Mouse (Mus musculus) embryonic facial prominence, embryonic 15.5 days (tissue): ENCODE measurements around the gene Vmn1r21. TPM values are rescaled to one million over a fixed set of nuclear protein-coding genes. Genes with fewer than 3 reads are reported as not detected.

Source experiments
- ATAC-seq: fragments of 200-750 bp; cut with Nextera tagmentation; 2 replicates; pipeline ENCODE4 v1.8.0; 2017; ENCODE audit warnings: low read depth, moderate TSS enrichment; ENCODE audit not compliant: insufficient number of reproducible peaks, low FRiP score, low TSS enrichment
- H3K27ac ChIP-seq: fragments of 300-500 bp; sonication (generic); replicated peaks from 2 replicates; pipeline ENCODE4 v1.5.1; 2015; ENCODE audit warnings: mild to moderate bottlenecking, inconsistent platforms
- H3K27me3 ChIP-seq: fragments of 300-500 bp; sonication (generic); 2 replicates; pipeline ENCODE4 v1.6.1; 2015; ENCODE audit warnings: inconsistent platforms
- H3K36me3 ChIP-seq: fragments of 300-500 bp; sonication (generic); 2 replicates; pipeline ENCODE4 v1.6.1; 2015; ENCODE audit warnings: mild to moderate bottlenecking, inconsistent platforms
- H3K4me1 ChIP-seq: fragments of 300-500 bp; sonication (generic); 2 replicates; pipeline ENCODE4 v1.6.1; 2015; ENCODE audit warnings: inconsistent platforms
- H3K4me2 ChIP-seq: fragments of 300-500 bp; sonication (generic); replicated peaks from 2 replicates; pipeline ENCODE4 v1.6.1; 2015; ENCODE audit warnings: mild to moderate bottlenecking, inconsistent platforms
- H3K4me3 ChIP-seq: fragments of 300-500 bp; sonication (generic); replicated peaks from 2 replicates; pipeline ENCODE4 v1.5.1; 2015; ENCODE audit warnings: mild to moderate bottlenecking, inconsistent platforms
- H3K9ac ChIP-seq: fragments of 300-500 bp; sonication (generic); 2 replicates; pipeline ENCODE4 v1.6.1; 2015; ENCODE audit warnings: inconsistent platforms
- H3K9me3 ChIP-seq: fragments of 300-500 bp; sonication (generic); replicated peaks from 2 replicates; pipeline ENCODE4 v1.6.1; 2016; ENCODE audit warnings: inconsistent platforms
- WGBS: fragments of 180-500 bp; shearing (Covaris S2); methylation state at CpG from one replicate; pipeline ENCODE4 v1.1.7; 2015; 5-methylcytosine and 5-hydroxymethylcytosine counted together
- polyA plus RNA-seq: library from polyadenylated mRNA; unstranded; fragments of >200 nt; fragmentation: Nextera tagmentation; extraction: Ambion mirVana; gene quantifications from 2 replicates; pipeline ENCODE4 v1.2.1, GENCODE M21; 2015

Vmn1r21 gene
- polyA plus RNA-seq, 1 experiment from 2014 or later: not detected

- Histone ChIP-seq H3K4me1 (peaks cover 7% of the 10 kb centered on the region; the same call in 1 of the 2 replicates), H3K4me2 (no peak overlapping the region), H3K27ac (no peak overlapping the region), H3K9ac (no peak overlapping the region), H3K36me3 (no peaks in the 10 kb centered on the region), H3K9me3 (no peaks in the 10 kb centered on the region), H3K4me3 (no peak overlapping the region), H3K27me3 (no peaks in the 10 kb centered on the region)
- no peak for ATAC-seq
- 69% methylated on average over 3 of the region's 3 CpGs for WGBS
These were observed 38.1 kb downstream of the Vmn1r21 start for GRCm38 (mm10) chr6:57811748-57812730.

- Histone ChIP-seq H3K4me1 (no peaks in the 10 kb centered on the region), H3K4me2 (no peak overlapping the region), H3K9ac (no peak overlapping the region), H3K27ac (no peak overlapping the region), H3K36me3 (no peaks in the 10 kb centered on the region), H3K9me3 (no peaks in the 10 kb centered on the region), H3K4me3 (no peak overlapping the region), H3K27me3 (no peaks in the 10 kb centered on the region)
- WGBS: 74% methylated on average over 5 of the region's 5 CpGs
- no peak for ATAC-seq
These were observed 44.7 kb downstream of the Vmn1r21 start for GRCm38 (mm10) chr6:57805218-57806069.

DNA sequence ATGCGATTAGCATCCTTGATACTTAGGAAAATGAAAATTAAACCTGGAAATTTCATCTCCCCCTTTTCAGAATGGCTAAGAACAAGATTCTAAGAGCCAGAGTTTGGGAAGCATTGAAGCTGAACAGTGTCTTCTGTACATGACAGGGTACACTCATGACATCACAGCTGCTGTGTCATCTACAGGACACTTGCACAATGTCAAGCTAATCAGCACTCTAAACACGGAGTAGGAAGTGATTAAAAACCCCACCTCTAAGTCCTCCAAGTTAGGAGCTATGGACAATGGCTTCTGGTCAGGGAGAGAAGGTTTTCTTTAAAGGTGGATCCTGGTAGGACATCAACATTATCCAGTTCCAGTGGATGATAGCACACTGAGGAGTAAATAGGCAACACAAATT lies 47.0 kb downstream of the Vmn1r21 start:
- Histone ChIP-seq H3K9ac (no peak overlapping the region), H3K4me1 (no peaks in the 10 kb centered on the region), H3K27me3 (no peaks in the 10 kb centered on the region), H3K36me3 (no peaks in the 10 kb centered on the region), H3K27ac (no peak overlapping the region), H3K4me3 (no peak overlapping the region), H3K9me3 (no peaks in the 10 kb centered on the region), H3K4me2 (no peak overlapping the region)
- no peak for ATAC-seq
- 77% methylated on average over 2 of the region's 2 CpGs for WGBS

- no peaks in the 10 kb centered on the region for H3K9me3 ChIP-seq
- H3K9ac ChIP-seq: no peak overlapping the region
- H3K36me3 ChIP-seq: no peaks in the 10 kb centered on the region
- H3K27me3 ChIP-seq: no peaks in the 10 kb centered on the region
- H3K4me3 ChIP-seq: no peak overlapping the region
- H3K27ac ChIP-seq: no peak overlapping the region
- WGBS: 89% methylated on average over 1 of the region's 1 CpGs
- no peak overlapping the region for H3K4me2 ChIP-seq
- no peaks in the 10 kb centered on the region for H3K4me1 ChIP-seq
- ATAC-seq: no peak
These were observed 51.2 kb downstream of the Vmn1r21 start for GRCm38 (mm10) chr6:57798986-57799385.

- Histone ChIP-seq H3K27ac (no peak overlapping the region), H3K9ac (no peak overlapping the region), H3K4me1 (no peaks in the 10 kb centered on the region), H3K4me3 (no peak overlapping the region), H3K9me3 (no peaks in the 10 kb centered on the region), H3K27me3 (no peaks in the 10 kb centered on the region), H3K36me3 (no peaks in the 10 kb centered on the region), H3K4me2 (no peak overlapping the region)
- WGBS: 83% methylated on average over 3 of the region's 3 CpGs
- ATAC-seq: no peak
These were observed 53.2 kb downstream of the Vmn1r21 start for GRCm38 (mm10) chr6:57796853-57797423.

GRCm38 (mm10) chr6:57795835-57796234 lies 54.3 kb downstream of the Vmn1r21 start:
- Histone ChIP-seq H3K27ac (no peak overlapping the region), H3K4me2 (no peak overlapping the region), H3K4me1 (no peaks in the 10 kb centered on the region), H3K4me3 (no peak overlapping the region), H3K36me3 (no peaks in the 10 kb centered on the region), H3K9me3 (no peaks in the 10 kb centered on the region), H3K9ac (no peak overlapping the region), H3K27me3 (no peaks in the 10 kb centered on the region)
- ATAC-seq: no peak
- WGBS: 60% methylated on average over 3 of the region's 3 CpGs

Other genes with a start within 250 kb of the Vmn1r21 start
- 12.1 and 12.3 TPM in 2 replicates for gene Pyurf, start 158.3 kb downstream of the Vmn1r21 start, polyA plus RNA-seq
- 23.9 and 25.7 TPM in 2 replicates for gene Lancl2, start 147.8 kb downstream of the Vmn1r21 start, polyA plus RNA-seq
- gene Vopp1, start 25.2 kb downstream of the Vmn1r21 start, polyA plus RNA-seq: 39.7 and 42.4 TPM in 2 replicates
- gene Vmn1r22, start 57.7 kb upstream of the Vmn1r21 start, polyA plus RNA-seq: not detected in 2 replicates
- not detected in 2 replicates for gene Vmn1r23, start 76.5 kb upstream of the Vmn1r21 start, polyA plus RNA-seq
- not detected in 2 replicates for gene Vmn1r24, start 111.2 kb upstream of the Vmn1r21 start, polyA plus RNA-seq
- gene Vmn1r25, start 130.5 kb upstream of the Vmn1r21 start, polyA plus RNA-seq: not detected in 2 replicates
- gene Vmn1r26, start 164.8 kb upstream of the Vmn1r21 start, polyA plus RNA-seq: not detected in 2 replicates